Mouse (Mus musculus): ENCODE data around the gene Cstf1.

- TF ChIP-seq POLR2A (IDR thresholded peaks at IDR 0.05; ENCODE audit: insufficient read depth, low read length) (no peak), CTCF (IDR thresholded peaks at IDR 0.05; ENCODE audit: low read depth, low read length) (no peak), EP300 (IDR thresholded peaks at IDR 0.05; ENCODE audit: insufficient read depth, low read depth, low read length) (no peak)
These were observed 17.3 kb upstream of the Cstf1 start for GRCm38 (mm10) chr2:172353218-172353617.

Data from ES-Bruce4 (cell line).